Mouse (Mus musculus): ENCODE measurements around the gene Pax8. TPM values are rescaled to one million over a fixed set of nuclear protein-coding genes. Genes with fewer than 3 reads are reported as not detected.

The Pax8 gene
- polyA plus RNA-seq, 1 experiment from 2014 or later: 0.40 TPM

- Histone ChIP-seq H3K4me2 (ENCODE audit: low read depth, low read length) (no peak overlapping the region), H3K27ac (ENCODE audit: low read length) (no peak overlapping the region), H3K4me1 (ENCODE audit: control insufficient read depth, low read depth, low read length) (no peaks in the 10 kb centered on the region), H3K9me3 (replicated peaks; ENCODE audit: control insufficient read depth, low read length) (no peaks in the 10 kb centered on the region), H3K4me3 (ENCODE audit: low read depth, low read length) (no peak overlapping the region), H3K36me3 (ENCODE audit: control insufficient read depth, insufficient read depth) (no peaks in the 10 kb centered on the region), H3K27me3 (ENCODE audit: control insufficient read depth, insufficient read depth, low read depth, low read length) (no peaks in the 10 kb centered on the region), H3K9ac (ENCODE audit: low read depth, low read length) (no peak overlapping the region)
- no peak for ATAC-seq (ENCODE audit: low read depth)
- WGBS (ENCODE audit: insufficient replicate concordance): 61% methylated on average over 5 of the region's 5 CpGs
Measured at GRCm38 (mm10) chr2:24453206-24453605, 22.2 kb downstream of the Pax8 start.

- H3K27me3 ChIP-seq (ENCODE audit: control insufficient read depth, insufficient read depth, low read depth, low read length): no peaks in the 10 kb centered on the region
- no peaks in the 10 kb centered on the region for H3K36me3 ChIP-seq (ENCODE audit: control insufficient read depth, insufficient read depth)
- H3K9ac ChIP-seq (ENCODE audit: low read depth, low read length): no peak overlapping the region
- no peak overlapping the region for H3K4me3 ChIP-seq (ENCODE audit: low read depth, low read length)
- no peak for ATAC-seq (ENCODE audit: low read depth)
- no peaks in the 10 kb centered on the region for H3K4me1 ChIP-seq (ENCODE audit: control insufficient read depth, low read depth, low read length)
- no peak overlapping the region for H3K27ac ChIP-seq (ENCODE audit: low read length)
- WGBS (ENCODE audit: insufficient replicate concordance): 48% methylated on average over 4 of the region's 4 CpGs
- no peak overlapping the region for H3K4me2 ChIP-seq (ENCODE audit: low read depth, low read length)
- H3K9me3 ChIP-seq (replicated peaks; ENCODE audit: control insufficient read depth, low read length): no peaks in the 10 kb centered on the region
Measured at GRCm38 (mm10) chr2:24449111-24449510, 26.3 kb downstream of the Pax8 start.

- no peak for ATAC-seq (ENCODE audit: low read depth)
- no peak overlapping the region for H3K4me3 ChIP-seq (ENCODE audit: low read depth, low read length)
- no peak overlapping the region for H3K4me2 ChIP-seq (ENCODE audit: low read depth, low read length)
- H3K27ac ChIP-seq (ENCODE audit: low read length): no peak overlapping the region
- WGBS (ENCODE audit: insufficient replicate concordance): 46% methylated on average over 3 of the region's 3 CpGs
- no peaks in the 10 kb centered on the region for H3K27me3 ChIP-seq (ENCODE audit: control insufficient read depth, insufficient read depth, low read depth, low read length)
- H3K9ac ChIP-seq (ENCODE audit: low read depth, low read length): no peak overlapping the region
- no peaks in the 10 kb centered on the region for H3K36me3 ChIP-seq (ENCODE audit: control insufficient read depth, insufficient read depth)
- H3K9me3 ChIP-seq (replicated peaks; ENCODE audit: control insufficient read depth, low read length): no peaks in the 10 kb centered on the region
- H3K4me1 ChIP-seq (ENCODE audit: control insufficient read depth, low read depth, low read length): no peaks in the 10 kb centered on the region
Measured at GRCm38 (mm10) chr2:24443256-24443790, 32.1 kb downstream of the Pax8 start.

GRCm38 (mm10) chr2:24442303-24442925 is 33.0 kb downstream of the Pax8 start:
- no peak overlapping the region for H3K4me2 ChIP-seq (ENCODE audit: low read depth, low read length)
- no peak overlapping the region for H3K9ac ChIP-seq (ENCODE audit: low read depth, low read length)
- no peaks in the 10 kb centered on the region for H3K36me3 ChIP-seq (ENCODE audit: control insufficient read depth, insufficient read depth)
- H3K9me3 ChIP-seq (replicated peaks; ENCODE audit: control insufficient read depth, low read length): no peaks in the 10 kb centered on the region
- H3K4me1 ChIP-seq (ENCODE audit: control insufficient read depth, low read depth, low read length): no peaks in the 10 kb centered on the region
- H3K27ac ChIP-seq (ENCODE audit: low read length): no peak overlapping the region
- no peak for ATAC-seq (ENCODE audit: low read depth)
- no peaks in the 10 kb centered on the region for H3K27me3 ChIP-seq (ENCODE audit: control insufficient read depth, insufficient read depth, low read depth, low read length)
- 42% methylated on average over 4 of the region's 4 CpGs for WGBS (ENCODE audit: insufficient replicate concordance)
- no peak overlapping the region for H3K4me3 ChIP-seq (ENCODE audit: low read depth, low read length)

GRCm38 (mm10) chr2:24441899-24442298 is 33.5 kb downstream of the Pax8 start:
- H3K4me3 ChIP-seq (ENCODE audit: low read depth, low read length): no peak overlapping the region
- H3K27me3 ChIP-seq (ENCODE audit: control insufficient read depth, insufficient read depth, low read depth, low read length): no peaks in the 10 kb centered on the region
- H3K4me1 ChIP-seq (ENCODE audit: control insufficient read depth, low read depth, low read length): no peaks in the 10 kb centered on the region
- H3K36me3 ChIP-seq (ENCODE audit: control insufficient read depth, insufficient read depth): no peaks in the 10 kb centered on the region
- H3K9ac ChIP-seq (ENCODE audit: low read depth, low read length): no peak overlapping the region
- H3K9me3 ChIP-seq (replicated peaks; ENCODE audit: control insufficient read depth, low read length): no peaks in the 10 kb centered on the region
- no peak overlapping the region for H3K27ac ChIP-seq (ENCODE audit: low read length)
- ATAC-seq (ENCODE audit: low read depth): no peak
- H3K4me2 ChIP-seq (ENCODE audit: low read depth, low read length): no peak overlapping the region

- H3K4me2 ChIP-seq (ENCODE audit: low read depth, low read length): no peak overlapping the region
- H3K4me1 ChIP-seq (ENCODE audit: control insufficient read depth, low read depth, low read length): no peaks in the 10 kb centered on the region
- no peaks in the 10 kb centered on the region for H3K9me3 ChIP-seq (replicated peaks; ENCODE audit: control insufficient read depth, low read length)
- WGBS (ENCODE audit: insufficient replicate concordance): 46% methylated on average over 2 of the region's 2 CpGs
- H3K36me3 ChIP-seq (ENCODE audit: control insufficient read depth, insufficient read depth): no peaks in the 10 kb centered on the region
- H3K4me3 ChIP-seq (ENCODE audit: low read depth, low read length): no peak overlapping the region
- no peak overlapping the region for H3K27ac ChIP-seq (ENCODE audit: low read length)
- ATAC-seq (ENCODE audit: low read depth): no peak
- no peaks in the 10 kb centered on the region for H3K27me3 ChIP-seq (ENCODE audit: control insufficient read depth, insufficient read depth, low read depth, low read length)
- no peak overlapping the region for H3K9ac ChIP-seq (ENCODE audit: low read depth, low read length)
Measured at GRCm38 (mm10) chr2:24440056-24440455, 35.3 kb downstream of the Pax8 start.

- Histone ChIP-seq H3K9ac (ENCODE audit: low read depth, low read length) (no peak overlapping the region), H3K36me3 (ENCODE audit: control insufficient read depth, insufficient read depth) (no peaks in the 10 kb centered on the region), H3K4me2 (ENCODE audit: low read depth, low read length) (no peak overlapping the region), H3K9me3 (replicated peaks; ENCODE audit: control insufficient read depth, low read length) (no peaks in the 10 kb centered on the region), H3K27me3 (ENCODE audit: control insufficient read depth, insufficient read depth, low read depth, low read length) (no peaks in the 10 kb centered on the region), H3K4me3 (ENCODE audit: low read depth, low read length) (no peak overlapping the region), H3K4me1 (ENCODE audit: control insufficient read depth, low read depth, low read length) (no peaks in the 10 kb centered on the region), H3K27ac (ENCODE audit: low read length) (no peak overlapping the region)
- WGBS (ENCODE audit: insufficient replicate concordance): 54% methylated on average over 11 of the region's 11 CpGs
- no peak for ATAC-seq (ENCODE audit: low read depth)
Measured at GRCm38 (mm10) chr2:24435699-24436098, 39.7 kb downstream of the Pax8 start.

GRCm38 (mm10) chr2:24434670-24435069 is 40.7 kb downstream of the Pax8 start:
- H3K36me3 ChIP-seq (ENCODE audit: control insufficient read depth, insufficient read depth): no peaks in the 10 kb centered on the region
- no peak overlapping the region for H3K9ac ChIP-seq (ENCODE audit: low read depth, low read length)
- no peaks in the 10 kb centered on the region for H3K4me1 ChIP-seq (ENCODE audit: control insufficient read depth, low read depth, low read length)
- H3K27ac ChIP-seq (ENCODE audit: low read length): no peak overlapping the region
- WGBS (ENCODE audit: insufficient replicate concordance): 51% methylated on average over 2 of the region's 2 CpGs
- H3K4me2 ChIP-seq (ENCODE audit: low read depth, low read length): no peak overlapping the region
- no peak for ATAC-seq (ENCODE audit: low read depth)
- H3K4me3 ChIP-seq (ENCODE audit: low read depth, low read length): no peak overlapping the region
- no peaks in the 10 kb centered on the region for H3K27me3 ChIP-seq (ENCODE audit: control insufficient read depth, insufficient read depth, low read depth, low read length)
- no peaks in the 10 kb centered on the region for H3K9me3 ChIP-seq (replicated peaks; ENCODE audit: control insufficient read depth, low read length)

GRCm38 (mm10) chr2:24429806-24430205 is 45.6 kb downstream of the Pax8 start:
- H3K4me1 ChIP-seq (ENCODE audit: control insufficient read depth, low read depth, low read length): no peaks in the 10 kb centered on the region
- 27% methylated on average over 4 of the region's 4 CpGs for WGBS (ENCODE audit: insufficient replicate concordance)
- H3K4me2 ChIP-seq (ENCODE audit: low read depth, low read length): no peak overlapping the region
- H3K9ac ChIP-seq (ENCODE audit: low read depth, low read length): no peak overlapping the region
- no peaks in the 10 kb centered on the region for H3K36me3 ChIP-seq (ENCODE audit: control insufficient read depth, insufficient read depth)
- ATAC-seq (ENCODE audit: low read depth): no peak
- H3K4me3 ChIP-seq (ENCODE audit: low read depth, low read length): no peak overlapping the region
- no peaks in the 10 kb centered on the region for H3K9me3 ChIP-seq (replicated peaks; ENCODE audit: control insufficient read depth, low read length)
- no peaks in the 10 kb centered on the region for H3K27me3 ChIP-seq (ENCODE audit: control insufficient read depth, insufficient read depth, low read depth, low read length)
- no peak overlapping the region for H3K27ac ChIP-seq (ENCODE audit: low read length)
